Mouse (Mus musculus) NIH3T3 (cell line): ENCODE data around the gene Traf5.

Source experiments
- DNase-seq: peaks from one replicate; pipeline ENCODE4 v3.0.0-alpha.2; 2012; ENCODE audit warnings: low read depth

Traf5 gene

DNA sequence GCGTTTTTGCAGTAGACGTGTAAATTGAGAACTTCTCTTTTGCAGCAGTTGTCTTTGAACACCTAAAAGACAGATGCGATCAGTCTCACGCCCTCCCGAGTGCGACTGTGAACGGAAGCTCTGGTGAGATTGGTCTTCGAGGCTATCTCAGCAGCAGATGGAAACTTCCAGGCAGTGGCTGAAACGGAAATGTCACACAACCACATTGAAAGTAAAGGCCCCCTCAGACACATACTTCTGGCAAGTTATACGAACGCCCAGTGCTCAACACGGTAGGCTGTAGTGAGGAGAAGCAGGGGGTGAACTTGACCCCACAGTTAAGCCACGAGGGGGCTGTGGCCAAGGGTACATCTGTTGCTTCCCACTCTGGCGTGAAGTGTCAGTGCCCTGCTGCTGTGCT, 29.7 kb downstream of the Traf5 start:
- DNase-seq: no peak

DNA sequence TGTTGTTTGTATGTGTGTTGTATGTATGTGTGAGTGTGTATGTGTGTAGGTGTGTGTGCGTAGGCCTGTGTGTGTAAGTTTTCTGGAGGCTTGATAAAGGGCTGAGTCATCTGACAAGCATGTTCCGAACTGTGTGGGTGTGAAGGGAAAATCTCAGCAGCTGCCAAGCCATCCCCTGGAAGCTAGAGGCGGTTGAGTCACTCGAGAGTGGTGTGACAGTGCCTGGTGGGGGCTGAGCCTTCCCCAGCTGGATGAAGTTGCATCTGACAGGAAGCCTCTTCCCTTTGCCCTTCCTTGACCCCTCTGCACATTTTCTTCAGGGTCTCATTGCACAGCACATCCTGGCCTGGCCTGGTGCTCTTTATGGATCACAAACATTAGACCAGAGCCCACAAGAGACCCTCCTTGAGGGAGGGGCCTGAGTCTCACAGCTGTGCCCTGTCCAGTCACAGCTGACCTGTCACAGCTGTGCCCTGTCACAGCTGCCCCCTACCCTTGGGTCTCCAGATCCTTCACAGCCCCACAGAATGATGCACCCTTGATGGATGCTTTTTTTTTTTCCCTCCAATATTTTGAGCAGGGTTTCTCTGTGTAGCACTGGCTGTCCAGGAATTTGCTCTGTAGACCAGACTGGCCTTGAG, 30.6 kb downstream of the Traf5 start:
- peak; percentile 94 for DNase-seq

DNA sequence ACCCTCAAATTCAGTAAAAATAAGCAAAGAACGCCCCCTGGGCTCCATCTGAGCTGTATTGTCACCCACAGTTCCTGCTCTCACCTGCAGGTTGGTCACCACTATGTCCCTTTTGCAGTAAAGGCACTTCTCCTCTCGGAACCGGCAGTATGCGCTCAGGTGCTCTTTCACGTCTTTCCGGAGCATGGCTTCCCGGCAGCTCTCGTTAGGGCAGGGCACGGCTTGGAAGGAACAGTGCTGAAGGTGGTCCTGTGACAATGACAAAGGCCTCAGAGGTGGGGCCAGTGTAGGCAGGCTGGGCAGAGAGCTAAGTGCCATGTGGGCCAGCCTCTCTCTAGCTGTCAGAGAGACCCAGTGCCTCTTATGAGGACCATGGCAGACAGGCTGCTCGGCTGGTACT, 33.4 kb downstream of the Traf5 start:
- DNase-seq: no peak

DNA sequence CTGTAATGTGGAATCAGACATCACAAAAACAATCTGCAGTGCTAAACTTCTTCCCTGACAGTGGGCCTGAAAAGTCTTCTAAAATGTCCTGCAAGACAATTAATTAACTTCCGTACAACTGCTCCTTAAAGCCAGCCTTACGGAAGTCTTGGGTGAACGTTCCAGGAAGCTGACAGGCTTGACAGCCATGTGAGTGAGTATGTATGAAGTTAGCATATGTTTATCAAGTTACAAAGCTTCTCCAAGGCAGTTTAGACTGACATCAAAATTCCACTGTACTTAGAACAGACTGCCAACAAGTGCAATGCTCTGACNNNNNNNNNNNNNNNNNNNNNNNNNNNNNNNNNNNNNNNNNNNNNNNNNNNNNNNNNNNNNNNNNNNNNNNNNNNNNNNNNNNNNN, 38.6 kb downstream of the Traf5 start:
- DNase-seq: no peak

GRCm38 (mm10) chr1:192052986-192053385, 39.4 kb downstream of the Traf5 start:
- DNase-seq: peak; percentile 49

GRCm38 (mm10) chr1:192052461-192052860, 39.9 kb downstream of the Traf5 start:
- DNase-seq: no peak

DNA sequence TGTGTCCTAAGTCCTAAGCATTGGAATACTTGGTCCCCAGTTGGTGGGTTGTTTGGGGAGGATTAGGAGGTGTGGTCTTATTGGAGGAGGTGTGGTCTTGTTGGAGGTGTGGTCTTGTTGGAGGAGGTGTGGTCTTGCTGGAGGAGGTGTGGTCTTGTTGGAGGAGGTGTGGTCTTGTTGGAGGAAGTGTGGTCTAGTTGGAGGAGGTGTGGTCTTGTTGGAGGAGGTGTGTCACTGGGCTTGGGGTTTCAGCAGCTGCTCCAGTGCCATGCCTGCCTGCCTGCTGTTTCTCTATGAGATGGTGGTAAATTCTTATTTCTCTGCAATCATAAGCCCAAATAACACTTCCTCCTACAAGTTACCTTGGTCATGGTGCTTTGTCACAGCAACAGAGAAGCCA, 93.3 kb downstream of the Traf5 start:
- DNase-seq: no peak

GRCm38 (mm10) chr1:191996621-191997185, 95.7 kb downstream of the Traf5 start:
- DNase-seq: no peak

- no peak for DNase-seq
Measured at GRCm38 (mm10) chr1:191995916-191996315, 96.4 kb downstream of the Traf5 start.

GRCm38 (mm10) chr1:191995488-191995887, 96.9 kb downstream of the Traf5 start:
- peak; percentile 81 for DNase-seq

- no peak for DNase-seq
Measured at GRCm38 (mm10) chr1:191994476-191994875, 97.9 kb downstream of the Traf5 start.

GRCm38 (mm10) chr1:191992040-191992780, 100.1 kb downstream of the Traf5 start:
- no peak for DNase-seq

DNA sequence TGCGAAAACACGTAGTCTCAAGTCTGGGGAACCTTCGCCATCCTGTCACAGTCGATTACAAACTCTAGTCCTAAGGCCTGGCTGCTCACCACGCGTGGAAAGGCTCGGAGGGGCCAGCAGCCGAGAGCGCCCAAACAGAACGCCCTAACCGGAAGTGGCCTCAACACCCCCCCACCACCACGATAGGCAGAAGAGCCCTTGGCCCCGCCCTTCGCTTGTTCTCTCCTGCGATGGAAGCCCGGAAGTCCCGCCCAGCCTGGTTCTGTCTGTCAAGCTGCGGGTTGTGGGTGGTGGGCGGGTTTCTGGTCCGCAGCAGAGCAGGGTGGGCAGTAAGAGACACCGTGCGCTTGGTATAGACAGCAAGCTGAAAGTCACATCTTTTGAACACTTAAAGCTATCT, 102.4 kb downstream of the Traf5 start:
- DNase-seq: peak; percentile 97

DNA sequence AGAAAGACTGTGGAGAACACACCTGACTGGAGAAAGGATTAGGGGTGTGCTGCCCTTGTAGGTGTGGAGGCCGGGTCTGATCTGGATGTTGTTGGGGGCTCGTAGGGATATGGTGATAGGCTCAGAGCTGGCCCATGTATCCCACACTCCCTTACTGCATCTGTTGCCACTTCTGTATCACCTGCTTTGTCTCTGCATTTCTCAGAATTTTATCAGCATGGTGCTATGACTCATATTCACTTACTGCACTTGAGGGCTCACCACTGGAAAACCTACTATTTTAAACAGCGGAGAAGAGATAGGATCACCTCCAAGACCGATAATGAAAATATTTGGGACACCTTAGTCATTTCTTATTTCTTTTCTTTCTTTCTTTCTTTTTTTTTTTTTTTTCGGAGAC, 103.3 kb downstream of the Traf5 start:
- no peak for DNase-seq

GRCm38 (mm10) chr1:191988646-191989045, 103.7 kb downstream of the Traf5 start:
- DNase-seq: no peak

DNA sequence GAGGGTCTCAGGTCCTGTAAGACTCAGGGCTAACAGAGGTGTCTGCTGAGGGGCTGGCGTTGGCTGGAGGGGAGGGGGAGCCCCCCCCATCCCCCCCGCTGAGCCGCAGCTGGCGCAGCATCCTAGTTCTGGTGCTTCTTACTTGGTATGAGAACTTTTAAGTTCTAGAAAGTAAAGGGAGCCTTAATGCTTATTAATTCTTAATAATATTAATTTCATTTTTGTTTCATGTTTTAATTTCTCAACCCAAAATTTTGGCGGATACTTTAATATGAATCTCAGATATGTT, 104.9 kb downstream of the Traf5 start:
- no peak for DNase-seq

DNA sequence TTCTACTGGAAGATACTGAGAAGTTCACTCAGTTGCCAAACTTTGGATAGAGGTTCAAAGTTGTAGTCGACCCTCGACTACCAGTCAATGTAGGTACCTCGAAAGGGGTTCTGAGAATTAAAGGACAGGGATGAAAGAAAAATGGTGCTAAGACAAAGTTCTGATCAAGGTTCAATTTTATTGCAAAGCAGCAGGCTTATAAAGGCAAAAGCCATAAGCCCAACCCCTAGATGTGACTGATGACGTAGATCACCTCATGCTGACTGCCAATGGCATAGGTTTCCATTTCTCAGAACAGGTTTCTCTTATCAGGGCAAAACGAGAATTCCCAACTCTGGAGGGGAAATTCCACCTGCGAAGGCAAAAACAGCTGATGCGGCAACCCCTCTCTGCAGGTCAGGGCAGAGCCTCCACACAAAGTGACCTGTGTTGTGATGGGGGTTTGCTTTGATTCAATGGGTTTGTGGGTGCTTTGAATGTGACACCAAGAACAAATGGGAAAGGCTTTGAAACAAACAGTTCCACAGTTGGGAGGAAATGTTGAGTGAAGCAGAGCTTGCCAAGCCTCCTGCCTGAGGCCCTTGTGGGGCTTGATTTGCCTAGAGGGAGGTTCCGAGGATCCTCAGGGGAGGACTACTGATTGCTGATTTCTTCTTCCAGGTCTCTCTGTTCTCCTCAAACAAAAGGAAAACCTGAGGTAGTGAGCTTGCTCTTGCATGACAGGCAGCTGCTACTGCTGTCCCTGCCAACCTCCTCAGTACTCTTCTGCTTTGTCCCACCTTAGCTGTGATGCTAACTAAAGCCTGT, 105.5 kb downstream of the Traf5 start:
- DNase-seq: no peak

- peak; percentile 62 for DNase-seq
Measured at GRCm38 (mm10) chr1:191981426-191982102, 110.8 kb downstream of the Traf5 start.

DNA sequence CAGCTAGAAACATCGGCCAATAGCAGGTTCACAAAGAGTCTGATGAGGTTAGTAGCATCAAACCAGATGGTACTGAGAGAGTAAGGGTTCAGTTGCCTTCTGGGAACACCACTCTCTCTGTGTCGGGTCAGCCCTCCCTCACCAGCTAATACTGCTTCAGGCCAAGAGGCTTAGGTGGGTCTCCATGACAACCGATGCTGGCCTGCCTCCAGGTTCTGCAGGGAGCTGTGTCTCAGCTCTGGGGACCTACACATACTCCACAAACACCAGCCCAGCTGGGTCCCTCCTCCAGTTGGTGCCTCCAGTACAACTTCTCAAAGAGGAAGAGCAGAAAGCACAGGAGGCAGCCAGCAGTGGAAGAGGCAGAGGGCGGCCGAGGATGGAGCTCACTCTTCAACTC, 115.2 kb downstream of the Traf5 start, which contains the start of gene Rd3:
Gene Rd3 (plus strand): TSS at position 184 of the 400 bp plus-strand sequence.
- peak; percentile 53 for DNase-seq

GRCm38 (mm10) chr1:191974509-191975405, 117.6 kb downstream of the Traf5 start:
- DNase-seq: peak; percentile 51

DNA sequence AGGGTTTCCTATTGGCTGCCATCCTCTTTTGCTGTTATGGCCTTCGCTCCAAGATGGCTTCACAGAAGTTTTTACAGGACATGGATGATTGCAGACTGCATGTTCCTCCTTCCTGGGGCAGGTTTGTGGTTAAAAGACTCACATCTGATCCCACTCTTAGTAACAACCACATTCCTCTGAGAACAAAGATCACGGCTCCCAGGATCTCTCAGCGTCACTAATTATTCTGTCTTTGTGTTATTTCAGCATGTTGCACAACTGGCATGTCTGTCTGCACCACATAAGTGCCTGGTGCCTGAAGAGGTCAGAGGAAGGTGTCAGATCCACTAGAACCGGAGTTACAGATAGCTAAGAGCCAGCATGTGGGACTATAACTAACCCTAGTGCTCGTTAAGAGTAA, 122.4 kb downstream of the Traf5 start:
- DNase-seq: no peak
